Mouse (Mus musculus) embryonic fibroblast, embryonic 13.5 days (primary cell): ENCODE results near the gene Gclc. TPM values are rescaled to one million over a fixed set of nuclear protein-coding genes. Genes with fewer than 3 reads are reported as not detected.

Experiments
- H3K27ac ChIP-seq: 2 replicates; pipeline ENCODE4 v1.5.1; 2012; ENCODE audit warnings: low read length, control low read depth, inconsistent platforms; ENCODE audit not compliant: insufficient read depth
- H3K4me1 ChIP-seq: 2 replicates; pipeline ENCODE4 v1.6.1; 2011; ENCODE audit warnings: low read length; ENCODE audit not compliant: control insufficient read depth, insufficient read depth
- H3K4me3 ChIP-seq: 2 replicates; pipeline ENCODE4 v1.5.1; 2011; ENCODE audit warnings: mild to moderate bottlenecking, control low read depth, low read length; ENCODE audit not compliant: insufficient read depth
- CTCF ChIP-seq: IDR thresholded peaks from 2 replicates; pipeline ENCODE4 v1.5.1; 2011; ENCODE audit warnings: mild to moderate bottlenecking, control low read depth, low read length, moderate library complexity, borderline replicate concordance; ENCODE audit not compliant: insufficient read depth
- POLR2A ChIP-seq: IDR thresholded peaks from 2 replicates; pipeline ENCODE4 v1.6.1; 2011; ENCODE audit warnings: low read depth, mild to moderate bottlenecking, control low read depth, low read length, moderate library complexity
- polyA plus RNA-seq: library from polyadenylated mRNA; stranded (reverse); fragments of >200 nt; gene quantifications from 2 replicates; pipeline ENCODE4 v1.2.4, GENCODE M21; 2011; ENCODE audit warnings: low read depth; ENCODE audit not compliant: missing spikeins, insufficient read length

The Gclc gene
- polyA plus RNA-seq, 1 experiment: 20.0 TPM

GRCm38 (mm10) chr9:77835122-77835521 is 80.8 kb downstream of the Gclc start:
- H3K27ac ChIP-seq: no peak overlapping the region

GRCm38 (mm10) chr9:77835756-77836155 is 81.4 kb downstream of the Gclc start:
- TF ChIP-seq CTCF (no peak), POLR2A (no peak)
- Histone ChIP-seq H3K4me3 (no peak overlapping the region), H3K27ac (no peak overlapping the region), H3K4me1 (no peaks in the 10 kb centered on the region)

More at GRCm38 (mm10) chr9:77835122-77835521, 80.8 kb downstream of the Gclc start:
- TF ChIP-seq POLR2A (no peak), CTCF (no peak)
- no peak overlapping the region for H3K4me3 ChIP-seq
- H3K4me1 ChIP-seq: no peaks in the 10 kb centered on the region

DNA sequence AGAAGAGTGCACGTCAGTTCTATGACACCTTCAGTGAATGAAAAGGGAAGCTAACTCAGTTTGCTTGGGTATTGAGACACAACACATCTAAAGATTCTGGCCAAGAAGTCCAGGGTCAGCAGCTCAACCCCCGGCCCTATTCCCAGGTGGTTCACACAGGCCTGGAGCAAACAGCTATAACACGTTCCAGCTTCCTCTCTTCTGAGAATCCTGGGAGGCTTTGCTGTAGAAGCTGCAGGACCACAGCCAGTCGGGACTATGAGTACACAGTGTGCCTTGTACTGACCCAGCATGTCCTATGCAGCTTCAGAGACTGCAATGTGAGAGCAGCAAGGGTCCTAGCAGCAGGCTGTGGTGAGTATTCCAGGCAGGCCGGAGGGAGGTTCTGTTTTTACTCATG is 84.3 kb downstream of the Gclc start:
- Histone ChIP-seq H3K27ac (no peak overlapping the region), H3K4me1 (no peaks in the 10 kb centered on the region), H3K4me3 (no peak overlapping the region)
- TF ChIP-seq POLR2A (no peak), CTCF (no peak)

Other genes with a start within 250 kb of the Gclc start
- 6.2 and 9.1 TPM in 2 replicates for gene Lrrc1, start 209.7 kb upstream of the Gclc start, polyA plus RNA-seq
- gene Klhl31, start 118.0 kb upstream of the Gclc start, polyA plus RNA-seq: not detected in 2 replicates
- 81.5 and 107 TPM in 2 replicates for gene Elovl5, start 162.8 kb downstream of the Gclc start, polyA plus RNA-seq